Mouse (Mus musculus) adrenal gland, adult 8-10 months (tissue): ENCODE measurements at regions not wholly inside any gene's neighbourhood (a gene's known extent, or its start where the extent isn't known, plus 50 kb on each side); places are given as distances from the start of the nearest gene placed in this dataset.

Source experiments
- DNase-seq: peaks from one replicate; pipeline ENCODE4 v3.0.0; 2022

DNA sequence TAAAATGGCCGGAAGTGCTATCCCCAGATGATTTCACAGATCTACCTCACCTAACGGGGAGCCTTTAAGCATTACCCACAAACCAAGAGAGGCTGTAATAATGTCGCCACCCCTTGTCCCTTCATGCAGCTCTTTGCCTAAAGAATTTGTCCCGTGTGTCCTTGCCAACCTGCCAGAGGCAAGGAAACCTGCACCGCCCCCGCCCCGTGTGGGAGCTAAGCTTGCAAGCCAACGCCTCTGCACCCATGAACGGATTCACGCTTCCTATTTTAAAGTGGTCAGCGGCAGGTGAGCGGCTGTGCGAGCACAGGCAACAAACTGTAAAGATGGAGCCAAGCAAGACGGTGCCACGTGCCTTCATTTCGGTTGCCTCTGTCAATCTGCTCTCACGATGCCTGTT, 63.1 kb downstream of the Gm11011 start:
- DNase-seq: no peak

- no peak for DNase-seq
Measured at GRCm38 (mm10) chr2:169519941-169520340, 67.6 kb downstream of the Gm11011 start.

- no peak for DNase-seq
Measured at GRCm38 (mm10) chr2:169515350-169515749, 72.2 kb downstream of the Gm11011 start.

DNA sequence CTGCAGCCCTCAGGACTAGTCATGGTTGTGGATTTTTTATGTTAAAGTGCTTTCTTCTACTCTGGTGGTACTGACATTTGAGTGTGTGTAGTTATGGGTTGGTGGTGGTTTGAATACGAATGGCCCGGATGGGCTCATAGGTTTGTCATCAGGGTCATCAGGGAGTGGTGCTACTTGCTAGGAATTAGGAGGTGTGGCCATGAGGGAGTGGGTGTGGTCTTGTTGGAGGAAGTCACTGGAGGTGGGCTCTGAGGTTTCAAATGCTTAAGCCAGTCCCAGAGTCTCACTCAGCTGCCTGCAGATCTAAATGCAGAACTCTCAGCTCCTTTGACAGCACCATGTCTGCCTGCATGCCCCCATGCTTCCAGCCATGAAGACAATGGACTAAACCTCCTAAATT, 76.8 kb downstream of the Gm11011 start:
- no peak for DNase-seq

- DNase-seq: no peak
Measured at GRCm38 (mm10) chr2:169509406-169509805, 78.1 kb downstream of the Gm11011 start.

GRCm38 (mm10) chr2:169504416-169505057, 83.0 kb downstream of the Gm11011 start:
- no peak for DNase-seq

- DNase-seq: no peak
Measured at GRCm38 (mm10) chr2:169503598-169503958, 84.0 kb downstream of the Gm11011 start.

- no peak for DNase-seq
Measured at GRCm38 (mm10) chr2:169502717-169503597, 84.6 kb downstream of the Gm11011 start.

GRCm38 (mm10) chr2:169501736-169502340, 85.7 kb downstream of the Gm11011 start:
- no peak for DNase-seq

- no peak for DNase-seq
Measured at GRCm38 (mm10) chr2:169495368-169495767, 92.2 kb downstream of the Gm11011 start.

GRCm38 (mm10) chr2:169494503-169495311, 92.8 kb downstream of the Gm11011 start:
- DNase-seq: no peak

- no peak for DNase-seq
Measured at GRCm38 (mm10) chr2:169493609-169494275, 93.8 kb downstream of the Gm11011 start.

- DNase-seq: peak; percentile 88
Measured at GRCm38 (mm10) chr2:169483934-169484333, 103.6 kb downstream of the Gm11011 start.

DNA sequence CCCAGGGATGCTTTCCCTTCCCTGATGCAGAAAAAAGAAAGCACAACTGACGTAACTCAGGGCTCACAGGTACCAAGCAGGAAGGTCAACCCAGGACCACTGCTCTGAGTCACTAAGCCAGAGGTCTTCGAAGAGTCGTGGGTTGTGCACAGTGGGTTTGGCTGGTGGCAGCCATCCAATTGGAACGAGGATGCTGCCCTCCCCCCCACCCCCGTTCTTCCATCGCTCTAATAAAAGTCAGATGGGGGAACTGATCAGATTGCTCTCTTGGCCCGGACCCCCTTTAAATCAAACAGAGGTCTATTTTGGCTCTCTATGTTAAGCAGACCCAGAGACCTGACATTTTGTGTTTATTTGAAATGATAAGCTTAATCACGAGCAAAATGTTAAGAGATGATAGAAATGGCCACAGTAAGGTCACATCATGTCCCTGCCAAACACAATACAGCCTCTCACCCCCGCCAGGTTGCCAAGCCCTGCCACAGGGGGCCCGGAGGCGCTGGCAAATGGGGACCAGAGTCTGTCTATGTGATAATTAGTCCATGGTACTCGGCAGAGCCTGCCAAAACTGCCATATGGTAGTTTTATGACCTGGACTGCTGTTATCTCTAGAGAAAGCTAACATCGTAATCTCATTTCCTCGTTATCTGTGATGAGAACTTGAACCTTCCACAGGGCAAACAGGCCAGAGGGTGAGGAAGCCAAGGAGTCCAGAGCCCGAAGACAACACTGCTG, 105.6 kb downstream of the Gm11011 start:
- peak; percentile 21 for DNase-seq

DNA sequence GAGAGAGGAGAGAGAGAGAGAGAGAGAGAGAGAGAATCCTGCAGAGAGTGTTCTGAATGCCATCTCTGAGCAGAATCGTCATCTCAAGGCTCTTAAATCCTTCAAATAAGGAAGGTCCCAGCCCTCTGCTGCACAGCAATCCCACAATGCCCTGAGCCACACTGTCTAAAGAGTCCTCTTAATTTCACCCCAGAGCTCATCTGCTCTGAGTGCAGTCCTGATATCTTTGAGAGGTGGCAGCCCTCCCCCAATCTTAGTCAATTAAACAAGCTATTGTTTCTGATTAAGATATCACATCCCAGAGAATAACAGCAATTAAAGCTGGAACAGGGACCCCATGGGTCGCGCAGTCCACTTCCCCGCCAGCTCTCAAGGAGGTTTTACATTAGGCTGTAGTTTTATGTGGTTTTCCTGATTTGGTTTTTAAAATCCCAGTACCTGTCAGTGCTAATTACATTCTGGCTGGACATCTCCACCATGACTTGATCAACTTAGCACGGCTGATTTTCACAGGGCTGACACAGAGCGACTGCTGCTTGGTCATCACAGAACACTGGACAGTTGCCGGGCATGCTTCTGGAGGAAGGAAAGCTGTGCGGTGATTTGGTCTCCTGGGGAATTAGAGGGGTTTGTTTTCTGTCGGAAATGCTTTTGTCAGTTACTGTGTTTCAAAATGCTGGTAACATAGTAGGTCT, 113.0 kb downstream of the Gm11011 start:
- no peak for DNase-seq

DNA sequence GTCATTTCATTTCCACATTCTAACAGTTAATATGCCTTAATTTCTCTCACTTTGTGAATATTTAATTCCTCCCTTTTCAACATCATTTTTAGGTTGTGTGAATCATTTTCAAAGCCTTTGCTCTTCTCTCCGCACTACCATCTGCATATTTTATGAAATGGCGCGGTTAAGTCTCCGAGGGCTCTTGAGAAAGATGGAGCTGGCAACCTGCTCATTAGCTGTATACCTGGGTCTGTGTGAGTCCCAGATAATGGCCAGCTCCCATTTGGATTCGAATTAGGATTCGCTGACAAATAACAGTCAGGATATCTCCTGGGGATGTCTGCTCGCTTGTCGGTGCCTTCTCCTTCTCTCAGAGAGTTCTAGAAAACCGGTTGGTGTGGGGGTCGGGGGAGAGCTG, 118.0 kb downstream of the Gm11011 start:
- no peak for DNase-seq

DNA sequence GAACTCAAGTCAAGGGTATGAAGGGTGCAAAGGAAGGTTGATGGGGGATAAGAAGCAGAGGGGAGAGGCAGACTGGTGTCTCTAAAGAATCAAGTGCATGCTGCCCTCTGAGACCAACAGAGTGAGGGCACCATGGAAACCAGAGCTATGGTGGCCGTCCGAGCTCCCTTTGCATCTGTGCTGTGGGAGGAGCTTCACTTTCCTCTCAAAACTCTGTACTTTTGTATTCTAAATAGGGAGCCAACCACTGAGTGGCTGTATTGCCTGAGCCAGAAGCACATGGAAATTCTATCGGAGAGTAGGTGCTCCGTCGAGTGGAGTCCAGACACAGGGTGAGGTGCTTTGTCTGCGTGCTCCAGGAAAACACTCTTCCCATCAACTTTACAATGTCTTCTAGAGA, 119.9 kb downstream of the Gm11011 start:
- DNase-seq: no peak

DNA sequence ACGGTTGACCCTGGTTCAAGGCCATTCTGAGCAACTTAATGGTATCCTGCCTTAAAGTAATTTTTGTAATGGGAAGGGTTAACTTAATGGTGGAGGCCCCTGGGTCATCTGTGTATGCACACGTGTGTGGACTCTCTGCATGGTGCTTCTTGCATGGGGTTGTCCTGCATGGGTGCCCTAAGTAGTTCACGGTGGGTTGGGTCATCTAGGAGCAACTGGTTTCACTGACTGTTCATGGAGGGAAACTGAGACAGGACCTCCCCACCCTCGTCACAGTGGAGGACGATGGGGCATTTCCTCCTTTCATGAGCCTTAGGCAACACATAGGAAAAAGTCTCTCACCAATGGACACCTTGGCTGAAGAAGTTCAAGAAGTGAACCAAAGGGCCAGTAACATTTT, 123.4 kb downstream of the Gm11011 start:
- DNase-seq: no peak

- DNase-seq: no peak
Measured at GRCm38 (mm10) chr2:169461491-169462039, 126.0 kb downstream of the Gm11011 start.

GRCm38 (mm10) chr2:169452956-169453355, 134.6 kb downstream of the Gm11011 start:
- DNase-seq: no peak
